Mouse (Mus musculus) large intestine, adult 2 months (tissue): ENCODE data around the gene Fanca. TPM values are rescaled to one million over a fixed set of nuclear protein-coding genes. Genes with fewer than 3 reads are reported as not detected.
"Not testable (repeated sequence)": the region's sequence is repeated elsewhere in the genome, so short reads cannot be mapped to it uniquely, and the experiment has no call there.

Experiments
- DNase-seq: peaks from one replicate; pipeline ENCODE4 v3.0.0-alpha.2; 2012; ENCODE audit warnings: low read depth, low spot score
- WGBS: fragments of 180-500 bp; shearing (Covaris S2); methylation state at CpG from one replicate; pipeline ENCODE4 v1.1.7; 2018; 5-methylcytosine and 5-hydroxymethylcytosine counted together
- polyA plus RNA-seq: library from polyadenylated mRNA; depleted of rRNA; stranded (reverse); fragments of >200 nt; gene quantifications from 2 replicates; pipeline ENCODE4 v1.2.3, GENCODE M21; 2012

The Fanca gene
- polyA plus RNA-seq, 1 experiment, result 18.0 TPM

DNA sequence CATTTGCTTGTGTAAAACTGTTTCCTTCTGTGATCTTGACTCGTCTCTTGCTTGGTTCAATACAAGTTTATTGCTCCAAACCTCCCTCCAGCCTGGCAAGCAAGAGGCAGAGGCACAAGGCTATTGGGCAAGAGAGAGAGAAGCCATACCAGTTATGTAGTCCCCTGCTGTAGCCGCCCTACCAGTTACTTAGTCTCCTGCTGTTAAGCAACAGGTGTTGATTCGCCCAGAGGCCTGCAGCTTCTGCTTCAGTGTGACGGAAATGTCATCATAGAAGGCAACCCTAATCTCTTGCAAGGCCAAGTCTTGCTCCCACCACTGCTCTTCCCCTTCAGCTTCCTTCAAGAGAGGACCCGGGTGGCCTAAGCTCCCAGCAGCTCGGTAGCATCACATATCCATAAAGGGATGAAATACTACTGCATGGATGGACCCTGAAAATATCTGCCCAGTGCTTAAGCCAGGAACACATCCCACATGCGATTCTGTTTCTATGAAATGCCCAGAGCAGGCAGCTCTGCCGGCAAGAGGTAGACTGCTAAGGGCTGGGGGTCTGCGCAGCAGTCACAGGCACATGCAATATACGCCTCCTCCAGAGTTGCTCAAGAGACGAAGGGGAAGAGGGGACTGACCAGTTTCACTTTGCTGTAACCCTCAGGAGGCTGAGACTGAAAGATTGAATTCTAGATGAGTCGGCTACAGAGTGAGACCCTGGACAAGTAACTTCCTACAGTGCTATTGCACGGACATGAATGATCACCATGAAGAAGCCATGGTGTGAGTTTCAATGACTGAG lies 37.9 kb downstream of the Fanca start:
- 89% methylated on average over 13 of the region's 13 CpGs for WGBS

DNA sequence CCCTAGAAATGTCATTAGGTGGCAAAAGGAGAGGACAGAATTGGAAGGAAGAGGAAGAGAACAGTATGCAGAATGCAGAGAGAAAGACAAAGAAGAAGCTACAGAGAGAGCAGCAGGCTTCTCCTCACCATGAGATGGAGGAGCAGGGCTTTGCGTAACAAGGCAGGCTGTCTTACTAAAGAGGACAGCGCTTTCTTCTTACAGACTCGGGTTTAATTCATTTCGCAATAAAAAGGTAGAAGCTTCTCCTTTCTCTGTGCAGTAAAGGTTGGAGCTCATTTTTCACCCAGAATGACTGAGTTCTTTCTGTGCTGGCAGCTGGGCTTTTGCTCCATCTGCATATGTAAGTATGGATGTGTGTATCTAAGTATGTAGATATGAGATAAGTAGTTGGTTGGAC lies 38.5 kb downstream of the Fanca start:
- no peak for DNase-seq
- WGBS, result 85% methylated on average over 4 of the region's 4 CpGs

More for the DNA sequence above, 37.9 kb downstream of the Fanca start:
- no peak for DNase-seq

DNA sequence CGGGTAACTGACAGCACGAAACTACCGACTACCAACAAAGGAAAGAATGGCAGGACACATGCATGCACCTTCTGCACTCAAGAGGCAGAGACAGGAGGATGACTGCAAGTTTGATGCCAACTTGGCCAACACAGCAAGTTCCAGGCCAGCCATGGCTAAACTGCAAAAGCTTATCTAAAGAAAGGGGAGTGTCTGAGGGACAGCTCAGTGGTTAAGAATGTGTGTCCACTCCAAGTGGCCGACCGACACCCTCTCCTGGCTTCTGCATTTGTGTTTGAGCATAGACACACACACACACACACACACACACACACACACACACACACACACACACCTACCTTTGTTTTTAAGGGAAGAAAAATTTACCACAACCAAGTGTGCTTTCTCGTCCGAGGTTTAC lies 39.9 kb downstream of the Fanca start:
- 50% methylated on average over 7 of the region's 7 CpGs for WGBS
- no peak for DNase-seq

DNA sequence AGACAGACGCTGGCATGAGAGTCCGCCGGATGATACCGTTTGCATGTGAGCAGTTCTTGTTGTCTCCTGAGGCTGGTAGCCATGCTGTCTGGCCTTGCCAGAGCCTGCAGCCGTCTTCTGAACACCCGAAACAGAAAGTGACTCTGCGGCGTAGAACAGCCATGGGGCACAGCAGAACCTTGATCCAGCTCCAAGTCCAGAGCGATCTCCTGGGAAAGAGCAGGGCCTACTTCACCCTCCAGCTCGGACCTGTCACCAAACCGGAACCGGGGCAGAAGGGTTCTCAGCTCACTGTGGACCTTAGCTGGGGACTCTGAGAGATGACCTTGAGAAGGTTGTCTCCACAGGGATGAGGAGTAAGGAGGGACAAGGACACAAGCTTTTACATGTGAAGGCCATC lies 43.3 kb downstream of the Fanca start:
- WGBS, result 94% methylated on average over 12 of the region's 12 CpGs
- no peak for DNase-seq

DNA sequence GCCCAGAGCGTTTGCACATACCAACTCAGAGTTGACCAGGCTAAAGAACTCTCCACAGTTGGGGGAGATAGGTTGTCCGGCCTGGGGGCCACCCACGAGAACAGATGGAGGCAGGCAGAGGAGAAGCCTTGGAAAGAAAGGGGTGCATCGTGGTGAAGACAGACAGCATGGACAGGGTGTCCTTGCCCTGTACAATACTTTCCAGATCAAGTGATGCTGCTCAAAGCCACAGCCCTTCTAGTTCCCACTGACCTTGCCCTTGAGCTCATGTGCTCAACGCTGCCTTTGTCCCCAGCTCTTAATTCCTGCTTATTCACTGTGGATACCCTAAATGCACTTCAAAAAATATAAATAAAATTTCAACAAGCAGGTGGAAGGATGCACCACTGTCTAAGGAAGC lies 43.9 kb downstream of the Fanca start:
- 87% methylated on average over 5 of the region's 5 CpGs for WGBS

DNA sequence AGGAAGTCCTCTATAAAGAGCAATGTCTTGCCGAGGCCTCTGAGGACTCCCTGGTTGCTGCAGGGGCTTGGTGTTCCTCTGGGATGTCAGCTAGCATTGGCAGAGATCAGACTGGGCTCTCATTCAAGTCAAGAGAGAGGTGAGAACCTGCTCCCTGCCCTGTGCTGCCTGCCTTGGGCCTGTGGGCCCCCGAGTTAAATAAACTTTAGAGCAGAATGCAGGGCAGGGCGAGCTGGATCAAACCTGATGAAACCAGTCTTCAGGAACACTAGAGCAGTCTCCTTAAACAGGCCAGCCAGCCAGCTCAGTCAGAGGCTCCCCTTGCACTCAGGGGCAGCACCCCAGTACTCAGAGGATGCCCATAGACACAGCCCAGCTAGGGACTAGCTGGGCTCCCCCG lies 46.5 kb downstream of the Fanca start:
- DNase-seq, result no peak
- WGBS, result 50% methylated on average over 4 of the region's 4 CpGs

More for the DNA sequence above, 43.9 kb downstream of the Fanca start:
- no peak for DNase-seq

DNA sequence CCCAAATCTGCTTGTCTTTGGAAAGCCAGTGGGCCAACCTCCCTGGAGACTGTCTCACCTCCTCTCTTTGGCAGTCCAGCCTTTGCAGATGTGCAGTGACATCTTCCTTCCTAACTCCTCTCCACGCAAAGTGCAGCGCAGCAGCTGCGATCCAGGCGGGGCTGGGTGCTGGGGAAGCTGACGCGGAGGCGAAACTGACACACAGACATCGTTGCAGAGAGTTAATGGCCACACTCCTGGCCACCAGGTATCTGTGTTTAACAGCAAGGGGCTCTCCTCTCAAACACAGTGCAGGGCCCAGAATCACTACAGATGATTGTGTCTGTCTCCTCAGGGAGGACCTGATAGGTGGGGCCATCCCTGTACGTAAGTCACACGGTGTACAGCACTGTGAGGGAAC lies 47.2 kb downstream of the Fanca start:
- DNase-seq, result no peak
- 79% methylated on average over 10 of the region's 10 CpGs for WGBS

DNA sequence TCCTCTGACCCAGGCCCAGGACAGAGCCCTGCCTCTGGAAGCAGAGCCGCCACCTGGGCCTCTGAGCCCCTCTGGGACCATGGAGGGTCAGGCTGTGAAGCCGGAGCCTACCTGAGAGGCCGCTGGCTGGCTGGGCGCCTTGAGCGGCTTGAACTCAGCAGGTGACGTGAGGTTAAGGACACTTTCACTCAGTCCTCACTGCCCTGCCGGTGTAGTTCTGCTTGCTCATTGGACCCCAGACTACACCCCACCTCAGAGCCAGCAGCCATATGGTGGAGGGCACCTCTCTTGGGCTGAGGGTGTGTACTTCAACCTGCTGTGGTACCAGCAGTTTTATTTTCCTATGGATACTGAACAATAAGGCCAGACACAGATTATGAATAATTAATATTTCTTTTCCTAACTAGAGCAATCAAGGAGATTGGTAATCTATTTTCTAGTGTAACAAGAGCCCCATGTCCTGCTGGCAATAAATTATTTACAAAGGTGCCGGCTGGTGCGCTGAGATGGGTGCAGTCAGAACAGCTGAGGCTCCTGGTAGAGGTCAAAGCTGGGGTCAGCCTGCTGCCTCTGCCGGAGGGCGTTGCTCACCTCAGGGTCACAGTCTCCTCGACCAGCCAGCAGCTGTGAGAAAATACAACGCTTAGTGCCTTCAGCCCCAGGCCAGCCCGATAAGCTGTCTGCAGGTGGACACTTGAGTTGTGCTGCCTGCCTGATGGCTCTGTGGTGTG lies 50.3 kb downstream of the Fanca start:
- DNase-seq, result no peak
- 79% methylated on average over 14 of the region's 14 CpGs for WGBS

DNA sequence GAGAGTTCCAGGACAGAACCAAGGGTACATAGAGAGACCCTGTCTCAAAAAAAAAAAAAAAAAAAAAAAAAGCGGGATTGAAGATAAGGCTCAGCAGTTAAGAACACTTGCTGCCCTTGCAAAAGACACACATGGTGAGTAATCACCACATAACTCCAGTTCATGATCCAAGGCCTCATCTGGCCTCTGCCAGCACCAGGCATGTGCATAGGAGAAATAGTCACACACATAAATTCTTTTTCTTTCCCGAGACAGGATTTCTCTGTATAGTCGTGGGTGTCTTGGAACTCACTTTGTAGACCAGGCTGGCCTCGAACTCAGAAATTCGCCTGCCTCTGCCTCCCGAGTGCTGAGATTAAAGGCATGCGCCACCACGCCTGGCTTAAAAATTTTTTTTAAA lies 60.8 kb downstream of the Fanca start:
- WGBS, result 92% methylated on average over 8 of the region's 8 CpGs
- DNase-seq, result not testable (repeated sequence)

DNA sequence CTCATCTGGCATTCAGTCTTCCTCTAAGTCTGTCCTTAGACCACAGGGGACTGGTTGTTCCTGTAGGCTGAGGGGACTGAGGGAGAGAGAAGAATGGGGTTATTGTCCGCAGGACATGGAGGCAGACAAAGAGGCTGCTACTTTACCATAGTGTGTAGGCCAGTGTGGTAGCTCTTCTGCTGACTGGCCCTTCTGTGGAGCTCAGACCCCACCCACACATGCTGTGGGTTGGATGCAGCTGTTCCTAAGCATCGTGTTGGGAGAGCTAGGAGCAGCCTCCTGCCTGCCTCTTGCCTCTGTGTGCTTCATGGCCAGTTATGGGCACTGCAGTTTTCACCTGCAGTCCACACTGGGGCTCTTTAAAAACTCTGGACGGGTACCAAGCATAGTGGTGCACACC lies 61.3 kb downstream of the Fanca start:
- no peak for DNase-seq
- WGBS, result 91% methylated on average over 3 of the region's 3 CpGs

DNA sequence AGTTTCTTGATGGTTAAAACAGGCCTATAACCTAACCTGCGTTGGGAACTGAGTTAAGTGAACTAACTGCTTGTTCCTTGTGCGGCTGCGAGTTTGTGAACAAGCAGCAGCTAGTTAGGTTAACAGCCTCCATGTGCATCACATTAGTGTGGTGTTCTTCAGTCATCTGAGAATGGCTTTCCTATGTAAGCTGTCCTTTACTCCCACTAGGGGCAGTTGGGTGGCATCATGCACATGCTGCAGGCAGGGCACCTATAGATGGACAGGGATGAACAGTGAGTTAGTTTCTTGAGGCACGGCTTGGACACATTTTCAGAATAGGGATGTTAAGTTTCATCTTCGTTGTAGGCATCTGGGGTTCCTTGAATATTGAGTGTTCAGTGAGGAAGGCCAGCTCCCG lies 63.2 kb downstream of the Fanca start:
- WGBS, result 55% methylated on average over 6 of the region's 6 CpGs
- no peak for DNase-seq

DNA sequence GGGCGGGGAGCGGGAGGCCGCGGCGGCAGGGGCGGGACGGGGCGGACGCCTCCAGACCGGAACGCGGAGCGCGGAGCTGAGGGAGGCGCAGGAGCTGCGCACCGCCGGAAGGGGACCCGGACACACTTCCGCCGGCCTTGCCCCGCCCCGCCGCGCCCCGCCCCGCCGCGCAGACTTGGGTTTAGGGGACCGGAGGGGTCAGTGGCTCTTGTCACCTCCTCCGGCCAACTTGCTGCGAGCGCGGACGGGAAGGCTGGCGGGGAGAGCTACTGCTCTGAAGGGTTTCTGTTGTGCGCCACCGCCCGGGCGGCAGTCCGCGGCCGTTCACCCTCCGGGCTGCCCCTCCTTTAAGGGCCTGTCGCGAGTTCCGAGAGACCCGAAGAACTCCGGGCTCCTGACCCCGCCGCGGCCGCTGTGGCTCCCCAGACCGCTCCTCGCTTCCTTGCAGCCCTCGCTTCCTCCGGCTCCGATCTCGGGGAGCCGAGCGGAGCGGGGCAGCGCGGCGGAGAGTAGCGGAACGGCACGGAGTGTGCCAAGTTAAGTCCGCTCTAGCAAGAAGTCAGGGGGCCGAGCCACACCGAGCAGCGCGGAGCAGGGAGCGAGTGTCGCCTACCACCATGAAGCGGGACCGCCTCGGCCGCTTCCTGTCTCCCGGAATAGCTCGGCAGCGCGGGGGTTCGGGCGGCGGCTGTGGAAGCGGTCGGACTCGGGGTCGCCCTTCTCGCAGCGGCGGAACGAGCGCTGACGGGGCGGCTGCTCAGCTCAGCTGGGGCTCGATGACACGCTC lies 64.1 kb downstream of the Fanca start, which contains the start of the genes Zfp276 and Vps9d1:
Gene Zfp276, plus strand, starts transcription at position 97 of the 787 bp plus-strand sequence.
Gene Vps9d1, minus strand, starts transcription at position 250 of the 787 bp plus-strand sequence.
- WGBS, result under 1% methylated on average over 98 of the region's 99 CpGs
- DNase-seq, result no peak

DNA sequence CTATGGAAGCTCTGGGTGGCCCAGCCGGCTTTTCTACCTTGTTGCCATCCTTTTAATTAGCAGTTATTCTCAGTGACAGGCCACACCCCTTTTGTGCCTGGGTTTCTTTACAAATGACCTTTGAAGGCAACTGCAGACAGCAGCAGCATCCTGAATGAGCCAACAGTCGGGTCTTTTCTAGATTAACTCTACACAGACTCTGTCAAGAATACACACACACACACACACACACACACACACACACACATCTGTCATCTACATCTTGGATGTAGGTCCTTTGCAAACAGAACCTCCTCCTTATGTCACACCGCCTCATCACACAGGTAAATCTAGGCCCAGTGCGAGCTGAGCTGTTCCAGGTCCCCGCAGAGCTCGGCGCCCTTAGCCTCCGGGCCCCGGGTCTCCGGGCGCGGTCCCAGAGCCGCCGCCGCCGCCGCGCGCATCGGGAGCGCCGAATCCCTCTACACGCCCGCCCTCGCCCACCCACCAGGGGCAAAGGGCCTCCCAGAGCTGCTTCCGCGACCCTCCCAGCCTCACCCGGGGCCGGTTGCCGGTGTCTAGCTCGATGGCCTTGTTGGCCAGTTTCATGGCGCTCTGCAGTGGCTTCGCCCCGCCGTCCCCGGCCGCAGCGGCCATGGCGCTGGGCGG lies 64.8 kb downstream of the Fanca start:
- no peak for DNase-seq
- under 1% methylated on average over 40 of the region's 40 CpGs for WGBS

DNA sequence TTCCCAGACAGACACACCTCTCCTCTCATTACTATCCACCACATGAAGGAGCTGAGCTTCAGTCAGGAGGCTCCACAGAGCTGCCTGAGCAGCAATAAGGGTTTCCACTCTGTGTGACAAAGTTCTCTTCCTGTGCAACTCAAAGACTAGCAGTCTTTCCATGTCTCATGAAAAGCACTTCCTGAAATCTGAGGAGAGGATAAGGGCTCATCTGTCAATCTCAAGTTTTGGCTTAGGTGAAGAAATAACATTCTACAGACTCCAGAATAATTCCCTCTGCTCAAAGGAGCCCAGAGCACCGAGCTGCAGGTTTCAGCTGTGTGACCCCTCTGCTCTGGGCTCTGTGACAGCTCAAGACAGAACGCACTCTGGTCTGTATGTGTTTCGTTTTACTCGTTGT lies 65.5 kb downstream of the Fanca start:
- 26% methylated on average over 4 of the region's 4 CpGs for WGBS
- DNase-seq, result no peak

DNA sequence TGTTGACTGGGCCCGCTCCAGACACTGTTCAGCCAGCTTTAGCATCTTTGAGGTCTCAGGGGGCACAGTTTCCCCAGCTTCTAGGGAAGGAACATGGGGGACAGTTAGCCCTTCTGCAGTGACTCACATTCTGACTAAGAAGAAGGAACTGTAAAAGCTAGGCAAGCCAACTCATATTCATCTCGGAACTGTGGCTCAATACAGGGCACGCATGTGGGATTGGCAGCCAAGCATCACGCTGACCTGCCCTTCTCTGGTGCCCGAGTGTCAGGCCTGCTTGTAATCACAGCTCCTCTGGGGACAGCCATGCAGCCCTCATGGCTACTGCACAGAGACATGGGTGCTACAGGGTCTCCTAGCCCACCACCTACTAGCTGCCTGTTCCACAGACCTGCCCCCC lies 67.4 kb downstream of the Fanca start:
- DNase-seq, result no peak
- 92% methylated on average over 5 of the region's 5 CpGs for WGBS

DNA sequence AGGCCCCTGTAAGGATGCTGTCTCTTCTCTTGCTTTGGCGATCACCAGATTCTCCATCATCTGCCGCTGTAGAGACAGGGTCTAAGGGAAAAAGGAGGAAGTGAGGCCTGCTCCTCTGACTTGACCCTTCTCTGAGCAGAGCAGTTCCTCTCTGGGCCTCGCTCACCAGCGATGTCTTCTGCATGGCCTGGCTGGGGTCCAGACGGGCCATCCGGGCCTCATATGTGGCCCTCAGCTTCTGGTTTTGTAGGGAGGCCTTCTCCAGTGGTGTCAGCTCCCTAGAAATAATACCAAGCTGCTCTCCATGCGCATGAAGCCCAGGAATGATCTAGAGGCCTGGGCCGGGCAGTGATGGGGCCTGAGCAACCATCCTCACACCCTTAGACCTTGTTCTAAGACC lies 69.8 kb downstream of the Fanca start:
- DNase-seq, result no peak
- WGBS, result 91% methylated on average over 8 of the region's 8 CpGs

DNA sequence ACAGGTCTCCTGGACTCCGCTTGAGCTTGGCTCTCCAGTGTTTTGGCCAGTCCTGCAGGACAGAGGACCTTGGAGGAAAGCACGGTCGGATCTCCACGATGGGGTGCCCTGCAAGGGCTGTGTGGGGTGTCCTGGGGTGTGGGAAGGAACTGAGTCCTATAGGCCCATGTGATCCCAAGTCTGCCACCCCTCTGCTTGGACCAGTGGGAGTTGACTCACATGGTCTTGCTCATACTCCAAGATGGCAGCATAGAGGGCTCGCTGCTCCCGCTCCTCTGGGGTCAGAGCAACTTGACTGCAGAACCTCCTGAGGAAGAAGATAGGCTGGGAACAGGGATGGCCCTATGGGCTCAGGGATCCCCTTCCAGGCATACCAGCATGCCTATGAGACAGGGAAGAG lies 70.6 kb downstream of the Fanca start:
- 96% methylated on average over 6 of the region's 6 CpGs for WGBS
- DNase-seq, result no peak

DNA sequence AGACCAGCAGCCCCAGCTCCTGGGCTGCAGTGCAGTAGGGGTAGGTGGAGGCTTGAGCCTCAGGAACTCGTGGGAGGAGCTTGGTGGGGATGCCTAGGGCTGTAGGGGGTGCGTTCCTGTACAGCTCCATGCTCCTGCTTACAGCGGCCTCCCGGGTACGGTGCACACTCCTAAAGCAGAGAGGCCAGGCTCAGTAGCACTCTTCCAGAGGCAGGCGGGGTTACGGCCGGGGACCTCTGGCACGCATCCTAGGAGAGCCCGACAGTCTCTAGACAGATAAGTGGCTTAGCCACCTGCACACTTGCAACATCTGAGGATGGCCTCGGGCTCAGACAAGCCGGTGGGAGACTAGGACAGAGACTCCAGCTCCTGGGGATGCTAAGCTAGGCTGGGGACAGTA lies 72.8 kb downstream of the Fanca start:
- DNase-seq, result no peak
- WGBS, result 93% methylated on average over 12 of the region's 12 CpGs

DNA sequence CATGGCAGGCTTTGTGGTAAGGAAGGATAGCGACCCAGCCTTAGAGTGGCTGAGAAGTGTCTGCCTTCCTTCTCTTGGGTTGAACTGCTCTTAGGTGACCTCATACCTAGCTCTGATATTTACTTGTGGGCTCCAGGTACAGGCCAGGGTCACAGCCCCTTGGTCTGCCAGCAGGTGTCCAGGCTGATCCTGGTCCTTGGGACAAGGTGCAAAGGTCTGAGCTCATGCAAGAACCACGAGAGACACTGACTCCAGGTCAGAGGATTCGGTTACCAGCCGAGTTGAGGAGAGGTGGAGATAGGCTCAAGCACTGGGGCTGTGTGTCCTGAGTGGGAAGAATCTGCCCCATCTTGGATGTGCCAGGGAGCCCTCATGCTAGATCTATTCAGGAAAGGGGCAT lies 74.0 kb downstream of the Fanca start:
- 92% methylated on average over 4 of the region's 4 CpGs for WGBS
- DNase-seq, result no peak

DNA sequence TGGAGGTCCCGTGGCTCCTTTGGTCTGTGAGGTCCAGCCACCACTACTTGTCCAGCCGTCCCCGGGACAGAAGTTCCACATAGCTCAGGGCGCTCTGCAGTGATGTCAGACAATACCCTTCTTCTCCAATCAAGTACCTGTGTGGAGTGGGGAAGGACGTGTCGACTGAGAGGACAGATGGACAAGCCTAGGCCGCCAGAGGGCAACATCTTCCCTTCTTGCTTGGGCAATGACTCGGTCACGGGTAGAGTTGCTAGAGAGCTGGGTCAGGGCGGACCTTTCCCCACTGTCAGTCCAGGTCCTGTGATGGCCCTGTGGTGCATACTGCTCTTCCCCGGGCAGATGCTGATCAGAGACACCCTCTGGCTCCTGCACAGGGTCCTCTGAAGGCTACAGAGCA lies 75.3 kb downstream of the Fanca start:
- no peak for DNase-seq
- 76% methylated on average over 11 of the region's 11 CpGs for WGBS
